Mouse (Mus musculus) monocyte, adult 5-6 weeks (primary cell): ENCODE results near the gene Rhog. TPM values are rescaled to one million over a fixed set of nuclear protein-coding genes. Genes with fewer than 3 reads are reported as not detected.

Experiments
- ATAC-seq: fragments of 153-309, 156-312 bp; replicated peaks from 2 replicates; pipeline ENCODE4 v1.8.0; 2017; ENCODE audit warnings: mild to moderate bottlenecking; ENCODE audit not compliant: low TSS enrichment, insufficient number of reproducible peaks, severe bottlenecking, poor library complexity, low FRiP score
- total RNA-seq: library from RNA; stranded (forward); fragments of 200-1000, 200-491, 200-594 nt; gene quantifications from 3 replicates; pipeline ENCODE4 v1.2.3, GENCODE M21; 2017

The Rhog gene
- total RNA-seq, 1 experiment from 2014 or later: 46.7 TPM

GRCm38 (mm10) chr7:102258189-102258588 is 2.3 kb upstream of the Rhog start:
- peak; percentile 77 for ATAC-seq

GRCm38 (mm10) chr7:102256636-102257035 is 782 bp upstream of the Rhog start:
- ATAC-seq: no peak

DNA sequence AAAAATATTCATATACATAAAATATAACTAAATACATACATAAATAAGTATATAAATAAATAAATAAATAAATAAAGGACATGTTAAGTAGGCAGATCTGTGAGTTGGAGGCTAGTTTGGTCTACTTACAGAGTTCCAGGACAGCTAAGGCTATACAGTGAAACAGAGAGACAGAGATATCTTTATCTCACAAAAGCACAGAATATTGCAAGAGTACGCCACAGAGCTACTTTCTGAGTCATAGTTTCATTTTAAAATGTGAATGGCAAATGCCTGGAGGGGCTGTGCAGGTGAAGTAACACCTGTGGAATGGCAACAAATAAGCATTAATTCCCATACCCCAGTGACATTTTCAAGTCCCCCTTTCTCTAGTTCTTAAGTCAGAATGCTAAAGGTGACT is 2.2 kb downstream of the Rhog start:
- no peak for ATAC-seq

- ATAC-seq: peak; percentile 55
These were observed 5.1 kb downstream of the Rhog start for GRCm38 (mm10) chr7:102250631-102251214.

GRCm38 (mm10) chr7:102249896-102250630 is 5.8 kb downstream of the Rhog start:
- peak; percentile 36 for ATAC-seq

GRCm38 (mm10) chr7:102249531-102249895 is 6.3 kb downstream of the Rhog start:
- peak; percentile 2; the same call in 1 of the 2 replicates for ATAC-seq

DNA sequence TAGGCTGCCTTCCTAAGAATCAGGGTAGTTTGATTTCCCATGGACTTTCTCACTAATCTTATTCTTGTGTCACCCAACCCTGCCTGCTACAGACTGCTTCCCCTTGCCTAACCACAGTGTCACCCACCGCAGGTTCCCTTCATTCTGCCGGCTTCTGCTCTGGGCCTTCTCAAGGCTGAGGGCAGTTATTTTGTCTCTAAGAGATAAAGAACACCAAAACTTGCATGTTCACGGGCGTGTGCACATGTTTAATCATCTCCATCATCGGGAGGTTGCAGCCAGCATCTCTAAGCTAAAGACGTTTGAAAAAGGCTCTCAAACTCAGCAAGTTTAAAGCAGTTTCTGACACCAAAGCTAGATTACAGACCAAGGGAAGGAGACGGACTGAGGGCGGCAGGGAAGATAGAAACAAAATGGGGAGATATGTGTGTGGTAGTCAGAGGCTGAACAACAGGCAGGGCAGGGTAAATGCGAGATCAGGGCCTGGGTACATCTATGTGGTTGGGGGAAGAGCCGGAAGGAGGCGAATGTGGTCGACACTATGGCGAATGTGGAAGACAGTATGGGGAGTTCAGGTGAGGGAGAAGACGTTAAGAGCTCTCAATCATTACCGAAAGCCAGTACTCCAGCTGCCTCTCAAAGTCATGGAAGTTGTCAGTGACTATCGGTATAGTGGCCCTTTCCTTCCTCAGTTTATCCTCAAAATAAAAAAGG is 7.0 kb downstream of the Rhog start:
- peak; percentile 27 for ATAC-seq

DNA sequence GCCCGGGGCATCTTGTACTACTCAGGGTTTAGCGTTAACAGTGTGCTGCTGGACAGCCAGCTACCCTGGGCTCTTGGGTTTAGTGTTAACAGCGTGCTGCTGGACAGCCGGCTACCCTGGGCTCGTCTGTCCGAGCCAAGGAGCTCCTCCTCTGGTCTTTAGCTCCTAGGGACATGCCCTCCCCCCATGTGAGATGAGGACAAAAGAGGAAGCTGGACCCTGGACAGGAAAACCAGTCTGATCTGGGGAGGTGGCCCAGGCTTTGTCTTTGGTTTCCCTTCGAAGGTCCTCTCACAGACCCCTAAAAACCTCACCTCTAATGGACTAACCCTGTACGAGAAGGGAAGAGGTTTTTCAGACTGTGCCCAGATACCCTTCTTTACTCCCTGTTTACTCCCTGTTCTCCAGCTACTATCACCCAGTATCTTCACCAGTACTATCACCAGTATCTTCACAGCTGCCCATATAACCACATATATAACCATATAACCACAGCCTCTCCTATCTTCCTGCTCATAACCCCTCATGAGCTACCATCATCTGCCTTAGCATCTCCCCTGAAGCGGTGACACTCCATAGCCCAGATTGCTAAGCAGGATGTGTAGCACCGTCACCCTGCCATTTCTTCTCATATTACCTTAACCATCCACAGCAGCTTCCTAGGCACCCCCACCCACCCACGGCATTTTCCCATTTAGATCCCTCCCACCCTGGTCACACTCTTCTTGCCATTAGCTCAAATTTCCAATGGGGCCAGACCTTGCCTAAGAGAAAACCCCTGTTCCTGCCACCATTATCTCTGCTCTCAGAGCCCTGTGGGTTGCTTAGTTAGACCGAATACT is 8.7 kb downstream of the Rhog start:
- no peak for ATAC-seq

- no peak for ATAC-seq
These were observed 9.6 kb downstream of the Rhog start for GRCm38 (mm10) chr7:102246265-102246664.

DNA sequence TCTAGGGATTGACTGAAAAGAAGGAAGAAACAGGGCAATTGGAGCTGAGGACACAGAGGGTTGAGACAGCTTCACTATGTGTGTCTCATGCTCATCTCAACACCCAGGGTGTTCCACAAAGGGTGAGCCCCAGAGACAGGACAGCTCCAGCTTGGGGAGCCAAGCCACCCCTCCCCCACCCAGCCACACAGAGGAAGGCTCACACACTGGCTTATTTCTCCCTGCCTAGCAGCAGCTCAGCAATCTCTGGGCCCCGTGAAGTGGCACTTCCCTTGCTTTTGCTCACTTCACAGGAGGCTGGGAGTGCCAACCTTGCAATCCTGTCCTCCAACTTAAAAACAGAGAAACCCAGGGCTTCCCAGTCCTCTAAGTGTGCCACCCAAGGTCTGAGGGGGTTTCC is 10.1 kb downstream of the Rhog start:
- no peak for ATAC-seq

- ATAC-seq: no peak
These were observed 10.9 kb downstream of the Rhog start for GRCm38 (mm10) chr7:102244782-102245535.

GRCm38 (mm10) chr7:102243870-102244269 is 12.0 kb downstream of the Rhog start:
- ATAC-seq: peak; percentile 57

DNA sequence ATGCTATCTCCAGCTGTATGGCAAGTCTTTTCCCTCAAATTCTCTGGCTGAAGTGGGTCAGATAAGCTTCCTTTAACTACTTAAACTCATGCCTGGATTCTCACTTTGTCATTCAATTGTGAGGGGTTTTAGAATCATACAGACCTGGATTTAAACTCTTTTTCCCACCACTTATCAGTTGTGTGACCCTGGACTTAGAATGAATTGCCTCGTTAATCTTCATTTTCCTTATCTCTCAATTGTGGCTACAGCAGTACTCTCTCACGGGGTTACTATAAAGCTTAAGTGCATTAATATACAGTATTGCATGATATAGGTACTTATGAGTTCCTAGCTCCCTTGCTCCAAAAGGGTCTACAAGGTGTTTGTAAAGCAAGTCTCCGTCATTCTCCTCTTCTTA is 12.9 kb downstream of the Rhog start:
- no peak for ATAC-seq

GRCm38 (mm10) chr7:102242371-102242770 is 13.5 kb downstream of the Rhog start:
- ATAC-seq: no peak

- ATAC-seq: no peak
These were observed 16.3 kb downstream of the Rhog start for GRCm38 (mm10) chr7:102239591-102239990.

- ATAC-seq: no peak
These were observed 17.1 kb downstream of the Rhog start for GRCm38 (mm10) chr7:102238686-102239286.

DNA sequence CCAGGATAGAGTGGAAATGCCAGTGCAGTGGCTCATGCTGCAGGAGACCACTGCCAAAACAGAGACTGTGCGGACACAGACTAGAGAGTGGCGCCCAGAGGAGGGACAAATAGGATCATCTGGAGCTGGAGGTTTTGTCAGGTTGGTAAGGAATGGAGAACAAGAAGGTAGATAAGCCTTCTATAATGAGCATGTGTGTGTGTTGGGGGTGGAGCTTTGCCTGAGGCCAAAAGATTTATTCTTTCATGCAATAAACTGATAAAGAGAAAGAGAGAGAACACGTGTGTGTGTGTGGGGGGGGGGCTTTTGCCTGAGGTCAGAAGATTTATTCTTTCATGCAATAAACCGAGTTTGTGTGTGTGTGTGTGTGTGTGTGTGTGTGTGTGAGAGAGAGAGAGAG is 22.8 kb downstream of the Rhog start:
- no peak for ATAC-seq

- ATAC-seq: no peak
These were observed 26.0 kb downstream of the Rhog start for GRCm38 (mm10) chr7:102229814-102230213.
